Mouse (Mus musculus) kidney, embryonic 15.5 days (tissue): ENCODE measurements around the gene Cntd1. TPM values are rescaled to one million over a fixed set of nuclear protein-coding genes. Genes with fewer than 3 reads are reported as not detected.

Source experiments
- ATAC-seq: fragments of 200-750 bp; cut with Nextera tagmentation; replicated peaks from 2 replicates; pipeline ENCODE4 v1.8.0; 2017; ENCODE audit warnings: moderate TSS enrichment; ENCODE audit not compliant: low FRiP score
- H3K27ac ChIP-seq: fragments of 300-500 bp; sonication (generic); 2 replicates; pipeline ENCODE4 v1.5.1; 2015; ENCODE audit warnings: mild to moderate bottlenecking, inconsistent platforms
- H3K27me3 ChIP-seq: fragments of 300-500 bp; sonication (generic); 2 replicates; pipeline ENCODE4 v1.6.1; 2015; ENCODE audit warnings: inconsistent platforms
- H3K36me3 ChIP-seq: fragments of 300-500 bp; sonication (generic); 2 replicates; pipeline ENCODE4 v1.6.1; 2015; ENCODE audit warnings: inconsistent platforms
- H3K4me1 ChIP-seq: fragments of 300-500 bp; sonication (generic); 2 replicates; pipeline ENCODE4 v1.6.1; 2015; ENCODE audit warnings: inconsistent platforms
- H3K4me2 ChIP-seq: fragments of 300-500 bp; sonication (generic); 2 replicates; pipeline ENCODE4 v1.6.1; 2015; ENCODE audit warnings: moderate library complexity, mild to moderate bottlenecking, inconsistent platforms
- H3K4me3 ChIP-seq: fragments of 300-500 bp; sonication (generic); replicated peaks from 2 replicates; pipeline ENCODE4 v1.5.1; 2015; ENCODE audit warnings: mild to moderate bottlenecking, inconsistent platforms
- H3K9ac ChIP-seq: fragments of 300-500 bp; sonication (generic); 2 replicates; pipeline ENCODE4 v1.6.1; 2015; ENCODE audit warnings: mild to moderate bottlenecking, inconsistent platforms
- H3K9me3 ChIP-seq: fragments of 300-500 bp; sonication (generic); replicated peaks from 2 replicates; pipeline ENCODE4 v1.6.1; 2016; ENCODE audit warnings: inconsistent platforms
- WGBS: fragments of 180-500 bp; shearing (Covaris S2); methylation state at CpG from one replicate; pipeline ENCODE4 v1.1.7; 2015; ENCODE audit warnings: mixed read lengths; 5-methylcytosine and 5-hydroxymethylcytosine counted together
- polyA plus RNA-seq: library from polyadenylated mRNA; unstranded; fragments of >200 nt; fragmentation: Nextera tagmentation; extraction: Ambion mirVana; gene quantifications from 2 replicates; pipeline ENCODE4 v1.2.1, GENCODE M21; 2015

Cntd1 gene
- polyA plus RNA-seq, 1 experiment from 2014 or later: 1.6 TPM

DNA sequence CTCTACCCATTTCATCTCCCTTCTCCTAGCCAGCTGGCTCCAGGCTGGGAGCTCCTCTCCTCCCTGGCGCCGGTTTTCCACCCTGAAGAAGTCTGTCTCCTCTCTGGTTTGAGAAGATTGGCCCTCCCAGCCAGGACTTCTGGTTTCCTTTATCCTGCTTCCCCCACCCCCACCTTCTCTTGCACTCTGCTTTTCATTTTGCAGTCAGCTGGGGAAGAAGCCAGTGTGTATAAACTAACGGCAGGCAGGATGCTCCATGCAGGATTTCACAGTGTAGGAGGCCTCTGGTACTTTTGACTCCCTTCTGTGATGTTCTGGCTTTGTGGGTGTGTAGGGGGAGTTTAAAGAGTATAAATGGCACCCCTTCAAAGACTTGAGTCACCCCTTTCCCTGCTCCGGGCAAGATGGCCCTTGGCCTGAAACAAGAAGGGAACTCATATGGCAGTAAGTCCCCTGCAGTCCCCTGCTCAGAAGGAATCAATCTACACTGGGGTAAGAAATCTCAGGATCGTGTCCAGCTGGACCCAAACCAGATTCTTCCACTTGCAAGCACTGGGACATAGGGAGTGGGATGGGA is 40.7 kb upstream of the Cntd1 start:
- Histone ChIP-seq H3K4me2 (no peak overlapping the region), H3K9me3 (no peaks in the 10 kb centered on the region), H3K4me3 (no peak overlapping the region), H3K9ac (no peak overlapping the region), H3K36me3 (no peaks in the 10 kb centered on the region), H3K27me3 (no peaks in the 10 kb centered on the region), H3K4me1 (peaks cover 17% of the 10 kb centered on the region), H3K27ac (peak overlapping the region; percentile 74)
- no peak for ATAC-seq
- 46% methylated on average over 5 of the region's 5 CpGs for WGBS

- WGBS: 21% methylated on average over 4 of the region's 4 CpGs
- peaks cover 38% of the 10 kb centered on the region for H3K4me1 ChIP-seq
- H3K36me3 ChIP-seq: no peaks in the 10 kb centered on the region
- H3K27ac ChIP-seq: peak overlapping the region; percentile 77
- peak overlapping the region; percentile 57 for H3K4me3 ChIP-seq
- no peak overlapping the region for H3K9ac ChIP-seq
- H3K9me3 ChIP-seq: no peaks in the 10 kb centered on the region
- ATAC-seq: no peak
- H3K27me3 ChIP-seq: no peaks in the 10 kb centered on the region
- H3K4me2 ChIP-seq: peak overlapping the region; percentile 75
Observed at GRCm38 (mm10) chr11:101245071-101245470, 33.7 kb upstream of the Cntd1 start.

- no peaks in the 10 kb centered on the region for H3K9me3 ChIP-seq
- H3K27ac ChIP-seq: peak within 1 kb of the TSS; percentile 77
- H3K36me3 ChIP-seq: no peaks in the 10 kb centered on the region
- no peaks in the 10 kb centered on the region for H3K27me3 ChIP-seq
- H3K4me1 ChIP-seq: peaks cover 42% of the 10 kb centered on the region
- ATAC-seq: peak; percentile 58
- H3K4me3 ChIP-seq: peak within 1 kb of the TSS; percentile 57
- peak within 1 kb of the TSS; percentile 75 for H3K4me2 ChIP-seq
- WGBS: under 1% methylated on average over 63 of the region's 63 CpGs
- peak within 1 kb of the TSS; percentile 59 for H3K9ac ChIP-seq
Observed at GRCm38 (mm10) chr11:101245855-101246701, 32.7 kb upstream of the Cntd1 start, which contains the start of gene Ramp2. Gene Ramp2, plus strand, starts transcription at chr11:101246028.

GRCm38 (mm10) chr11:101246702-101247012 is 32.2 kb upstream of the Cntd1 start:
- Histone ChIP-seq H3K27ac (peak overlapping the region; percentile 77), H3K36me3 (no peaks in the 10 kb centered on the region), H3K9ac (peak overlapping the region; percentile 59), H3K4me1 (peaks cover 47% of the 10 kb centered on the region), H3K4me3 (peak overlapping the region; percentile 57), H3K4me2 (peak overlapping the region; percentile 75), H3K9me3 (no peaks in the 10 kb centered on the region), H3K27me3 (no peaks in the 10 kb centered on the region)
- WGBS: 8% methylated on average over 7 of the region's 7 CpGs
- ATAC-seq: no peak

GRCm38 (mm10) chr11:101247521-101248030 is 31.2 kb upstream of the Cntd1 start:
- Histone ChIP-seq H3K4me3 (peak overlapping the region; percentile 57), H3K9ac (peak overlapping the region; percentile 0; the same call in 1 of the 2 replicates), H3K27me3 (no peaks in the 10 kb centered on the region), H3K27ac (peak overlapping the region; percentile 77), H3K4me2 (peak overlapping the region; percentile 75), H3K4me1 (peaks cover 52% of the 10 kb centered on the region), H3K9me3 (no peaks in the 10 kb centered on the region), H3K36me3 (no peaks in the 10 kb centered on the region)
- ATAC-seq: no peak
- 82% methylated on average over 6 of the region's 6 CpGs for WGBS

DNA sequence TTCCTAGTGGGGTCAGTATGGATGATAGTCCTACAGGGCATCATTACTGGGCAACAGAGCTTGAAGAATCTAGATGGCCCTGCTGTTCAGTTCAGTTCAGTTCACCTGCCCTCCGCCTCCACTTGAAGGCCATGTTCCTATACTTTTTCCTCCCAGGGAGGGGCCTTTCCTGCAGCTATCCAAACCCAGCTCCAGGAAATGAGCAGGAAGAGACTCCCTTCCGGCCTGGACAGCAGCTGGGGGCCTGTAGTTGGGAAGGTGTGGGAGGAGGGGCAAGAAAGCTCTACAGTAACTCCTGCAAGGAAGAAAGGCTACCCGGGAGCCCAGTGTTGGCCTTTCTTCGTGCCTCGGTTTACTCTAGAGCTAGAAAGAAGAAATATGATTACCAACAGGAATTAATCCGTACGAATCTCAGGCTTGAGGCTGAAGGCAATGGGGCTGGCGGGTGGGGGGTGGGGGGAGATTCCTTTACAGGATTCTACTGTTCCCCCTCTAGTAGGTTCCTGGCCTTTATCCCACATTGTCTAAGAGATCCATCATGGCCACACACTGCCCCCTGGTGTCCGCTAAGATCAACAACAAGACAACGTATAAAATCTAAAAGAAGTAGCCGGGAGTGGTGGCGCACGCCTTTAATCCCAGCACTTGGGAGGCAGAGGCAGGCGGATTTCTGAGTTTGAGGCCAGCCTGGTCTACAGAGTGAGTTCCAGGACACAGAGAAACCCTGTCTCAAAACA is 30.4 kb upstream of the Cntd1 start:
- WGBS: 21% methylated on average over 14 of the region's 14 CpGs
- H3K9me3 ChIP-seq: no peaks in the 10 kb centered on the region
- H3K27ac ChIP-seq: peak overlapping the region; percentile 77
- peak; percentile 27; the same call in 1 of the 2 replicates for ATAC-seq
- peak overlapping the region; percentile 57 for H3K4me3 ChIP-seq
- no peaks in the 10 kb centered on the region for H3K36me3 ChIP-seq
- H3K27me3 ChIP-seq: no peaks in the 10 kb centered on the region
- H3K9ac ChIP-seq: peak overlapping the region; percentile 0; the same call in 1 of the 2 replicates
- H3K4me2 ChIP-seq: peak overlapping the region; percentile 75
- H3K4me1 ChIP-seq: peaks cover 58% of the 10 kb centered on the region

DNA sequence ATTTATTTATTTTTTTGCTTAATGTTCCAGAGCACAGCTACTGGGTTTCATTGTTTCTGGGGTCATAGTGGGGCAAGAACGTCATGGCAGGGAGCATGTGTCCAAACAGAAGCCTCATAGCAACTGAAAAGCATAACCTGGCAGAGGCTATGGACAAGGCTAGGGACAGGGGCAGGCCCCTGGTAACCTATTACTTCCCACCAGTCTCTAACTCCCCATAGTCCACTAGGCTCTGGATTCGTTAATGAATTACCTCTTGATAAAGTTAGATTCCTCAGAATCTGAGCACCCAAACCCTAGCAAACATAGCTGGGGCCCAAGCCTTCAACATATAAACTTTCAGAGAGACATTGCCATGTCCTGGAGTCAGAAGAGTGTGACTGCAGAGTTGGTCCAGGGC is 27.8 kb upstream of the Cntd1 start:
- no peak overlapping the region for H3K9ac ChIP-seq
- no peaks in the 10 kb centered on the region for H3K27me3 ChIP-seq
- ATAC-seq: no peak
- WGBS: 59% methylated on average over 2 of the region's 2 CpGs
- H3K9me3 ChIP-seq: no peaks in the 10 kb centered on the region
- peak overlapping the region; percentile 62 for H3K27ac ChIP-seq
- H3K36me3 ChIP-seq: peaks cover 4% of the 10 kb centered on the region
- peaks cover 48% of the 10 kb centered on the region for H3K4me1 ChIP-seq
- H3K4me2 ChIP-seq: no peak overlapping the region
- no peak overlapping the region for H3K4me3 ChIP-seq

DNA sequence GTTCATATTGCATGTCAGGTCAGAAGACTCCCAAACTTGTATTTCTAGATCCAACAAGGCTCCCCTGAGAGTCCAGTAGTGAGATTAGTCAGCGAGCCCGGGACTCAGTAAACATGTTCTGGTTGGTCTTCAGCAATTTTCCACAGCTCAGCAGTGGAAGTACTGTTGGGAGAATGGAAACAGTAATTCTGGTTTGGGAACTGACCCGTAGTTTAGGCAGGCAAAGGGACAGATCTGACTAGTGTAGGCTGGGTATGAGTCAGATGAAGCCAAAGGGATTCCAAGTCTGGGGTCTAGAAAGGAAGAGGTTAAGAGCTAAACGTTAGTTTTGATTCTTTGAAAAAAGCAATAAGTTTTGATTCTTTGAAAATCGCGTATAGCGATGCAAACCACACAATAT is 25.9 kb upstream of the Cntd1 start:
- H3K36me3 ChIP-seq: peaks cover 22% of the 10 kb centered on the region
- peak overlapping the region; percentile 97 for H3K27ac ChIP-seq
- H3K4me3 ChIP-seq: peak overlapping the region; percentile 92
- no peaks in the 10 kb centered on the region for H3K9me3 ChIP-seq
- ATAC-seq: no peak
- H3K4me1 ChIP-seq: peaks cover 46% of the 10 kb centered on the region
- peak overlapping the region; percentile 96 for H3K9ac ChIP-seq
- H3K4me2 ChIP-seq: peak overlapping the region; percentile 91
- 11% methylated on average over 7 of the region's 7 CpGs for WGBS
- no peaks in the 10 kb centered on the region for H3K27me3 ChIP-seq

- WGBS: under 1% methylated on average over 40 of the region's 40 CpGs
- peaks cover 25% of the 10 kb centered on the region for H3K36me3 ChIP-seq
Observed at GRCm38 (mm10) chr11:101253613-101254389, 25.0 kb upstream of the Cntd1 start, which contains the start of gene Vps25. Gene Vps25, plus strand, starts transcription at chr11:101253707.

GRCm38 (mm10) chr11:101255826-101256775 is 22.7 kb upstream of the Cntd1 start:
- no peak for ATAC-seq
- 87% methylated on average over 13 of the region's 13 CpGs for WGBS
- peaks cover 25% of the 10 kb centered on the region for H3K36me3 ChIP-seq
- no peak overlapping the region for H3K27ac ChIP-seq
- H3K9me3 ChIP-seq: no peaks in the 10 kb centered on the region
- no peaks in the 10 kb centered on the region for H3K27me3 ChIP-seq
- H3K4me1 ChIP-seq: peaks cover 64% of the 10 kb centered on the region
- no peak overlapping the region for H3K4me3 ChIP-seq
- no peak overlapping the region for H3K4me2 ChIP-seq
- no peak overlapping the region for H3K9ac ChIP-seq

More at GRCm38 (mm10) chr11:101253613-101254389, 25.0 kb upstream of the Cntd1 start, which contains the start of gene Vps25:
- H3K4me2 ChIP-seq: peak within 1 kb of the TSS; percentile 91
- no peaks in the 10 kb centered on the region for H3K27me3 ChIP-seq
- H3K9ac ChIP-seq: peak within 1 kb of the TSS; percentile 96
- H3K4me3 ChIP-seq: peak within 1 kb of the TSS; percentile 92
- no peaks in the 10 kb centered on the region for H3K9me3 ChIP-seq
- peaks cover 48% of the 10 kb centered on the region for H3K4me1 ChIP-seq
- peak within 1 kb of the TSS; percentile 97 for H3K27ac ChIP-seq
- peak; percentile 73 for ATAC-seq
